Mouse (Mus musculus): Measurements from ENCODE around the gene Trim62. TPM values are rescaled to one million over a fixed set of nuclear protein-coding genes. Genes with fewer than 3 reads are reported as not detected.

Trim62 gene
- polyA plus RNA-seq, 1 experiment from 2014 or later, result 2.1 TPM

DNA sequence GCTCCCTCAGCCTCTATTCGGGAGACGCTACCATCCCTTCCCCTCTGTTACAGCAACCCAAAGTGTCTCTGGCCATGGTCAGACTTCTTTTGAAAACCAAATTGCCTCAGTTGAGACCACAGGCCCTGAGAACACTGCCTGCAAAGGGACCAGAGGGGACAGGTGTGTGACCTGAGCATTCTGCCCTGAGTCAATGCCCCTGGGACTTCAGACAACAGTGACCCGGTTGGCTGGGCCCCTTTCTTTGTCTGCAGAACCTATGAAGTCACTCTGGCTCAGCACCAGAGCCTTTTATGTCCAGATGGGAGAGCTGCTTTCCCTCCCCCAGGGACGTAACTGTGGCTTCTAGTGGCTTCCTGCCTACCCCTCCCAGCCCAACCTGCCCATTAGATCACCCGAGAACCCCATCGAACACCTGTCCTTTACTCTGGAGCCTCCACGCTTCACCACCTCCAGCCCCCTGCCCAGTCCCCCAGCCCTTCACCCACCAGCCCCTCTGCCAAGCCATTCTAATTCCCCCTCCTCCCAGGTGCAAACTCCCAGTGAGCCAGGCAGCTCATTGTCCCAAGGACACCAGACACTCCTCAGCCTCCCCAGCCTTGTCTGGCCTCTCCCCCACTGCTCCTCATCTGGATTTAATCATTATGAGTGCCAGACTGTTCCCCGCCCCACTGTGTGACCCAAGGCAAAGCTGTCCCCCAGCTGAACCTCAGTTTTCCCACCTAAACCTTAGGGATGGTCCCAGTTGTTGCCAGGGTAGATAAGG, 20.8 kb downstream of the Trim62 start:
- Histone ChIP-seq H3K4me3 (ENCODE audit: low read depth, low read length) (no peak overlapping the region), H3K9ac (ENCODE audit: low read depth, low read length) (no peak overlapping the region), H3K4me1 (replicated peaks; ENCODE audit: control insufficient read depth, insufficient read depth, low read length) (no peaks in the 10 kb centered on the region), H3K27me3 (replicated peaks; ENCODE audit: control insufficient read depth, insufficient read depth, low read length) (no peaks in the 10 kb centered on the region), H3K9me3 (ENCODE audit: control insufficient read depth) (no peaks in the 10 kb centered on the region), H3K36me3 (ENCODE audit: control insufficient read depth, insufficient read depth) (no peaks in the 10 kb centered on the region), H3K27ac (ENCODE audit: low read depth, low read length) (no peak overlapping the region), H3K4me2 (replicated peaks; ENCODE audit: low read depth) (no peak overlapping the region)
- WGBS, result 72% methylated on average over 8 of the region's 8 CpGs
- no peak for TF ChIP-seq CTCF (IDR thresholded peaks at IDR 0.05; ENCODE audit: low read depth)
- no peak for ATAC-seq

DNA sequence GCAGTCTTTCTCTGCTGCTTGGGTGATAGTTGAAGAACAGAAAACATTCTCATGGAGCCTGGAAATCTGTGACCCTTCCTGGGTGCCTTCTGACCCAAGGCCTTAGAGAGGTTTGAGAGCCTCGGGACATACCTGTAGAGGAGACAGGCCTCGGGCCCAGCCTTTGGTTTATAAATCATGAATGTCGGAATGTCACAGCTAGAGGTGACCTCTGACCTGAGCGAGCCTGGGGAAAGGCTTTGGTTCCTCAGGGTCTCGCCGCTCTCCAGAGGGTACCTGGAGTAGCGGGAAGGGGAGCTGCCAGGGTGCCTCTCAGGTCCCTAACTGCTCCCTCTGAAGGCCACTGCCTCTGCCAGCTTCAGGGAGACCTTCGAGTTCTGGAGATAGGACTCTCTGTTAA, 21.9 kb downstream of the Trim62 start:
- no peak overlapping the region for H3K9ac ChIP-seq (ENCODE audit: low read depth, low read length)
- no peak for TF ChIP-seq CTCF (IDR thresholded peaks at IDR 0.05; ENCODE audit: low read depth)
- no peak for ATAC-seq
- H3K4me3 ChIP-seq (ENCODE audit: low read depth, low read length), result no peak overlapping the region
- H3K27me3 ChIP-seq (replicated peaks; ENCODE audit: control insufficient read depth, insufficient read depth, low read length), result no peaks in the 10 kb centered on the region
- no peaks in the 10 kb centered on the region for H3K36me3 ChIP-seq (ENCODE audit: control insufficient read depth, insufficient read depth)
- no peaks in the 10 kb centered on the region for H3K4me1 ChIP-seq (replicated peaks; ENCODE audit: control insufficient read depth, insufficient read depth, low read length)
- no peak overlapping the region for H3K27ac ChIP-seq (ENCODE audit: low read depth, low read length)
- H3K4me2 ChIP-seq (replicated peaks; ENCODE audit: low read depth), result no peak overlapping the region
- 41% methylated on average over 8 of the region's 8 CpGs for WGBS
- H3K9me3 ChIP-seq (ENCODE audit: control insufficient read depth), result no peaks in the 10 kb centered on the region

DNA sequence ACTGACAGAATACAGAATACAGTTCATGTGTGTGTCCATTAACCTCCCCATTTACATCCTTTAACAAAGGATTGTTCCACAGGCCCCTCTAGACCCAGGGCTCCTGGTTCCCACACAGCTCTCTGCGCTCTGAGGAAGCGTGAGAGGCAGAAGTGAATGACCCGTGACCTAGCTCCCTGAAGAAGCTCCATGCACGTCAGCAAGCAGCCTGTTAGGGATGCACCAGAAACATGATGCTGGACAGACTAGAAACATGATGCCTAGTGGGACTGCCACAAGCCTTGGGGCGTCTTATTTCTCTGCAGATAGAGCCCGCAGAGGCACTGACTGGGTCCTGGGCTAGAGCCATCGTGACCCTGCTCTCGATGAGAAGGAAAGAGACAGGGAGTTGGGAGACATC, 23.4 kb downstream of the Trim62 start:
- no peaks in the 10 kb centered on the region for H3K36me3 ChIP-seq (ENCODE audit: control insufficient read depth, insufficient read depth)
- no peaks in the 10 kb centered on the region for H3K27me3 ChIP-seq (replicated peaks; ENCODE audit: control insufficient read depth, insufficient read depth, low read length)
- H3K27ac ChIP-seq (ENCODE audit: low read depth, low read length), result no peak overlapping the region
- H3K9me3 ChIP-seq (ENCODE audit: control insufficient read depth), result no peaks in the 10 kb centered on the region
- no peak overlapping the region for H3K9ac ChIP-seq (ENCODE audit: low read depth, low read length)
- no peak for TF ChIP-seq CTCF (IDR thresholded peaks at IDR 0.05; ENCODE audit: low read depth)
- H3K4me2 ChIP-seq (replicated peaks; ENCODE audit: low read depth), result no peak overlapping the region
- no peak for ATAC-seq
- whole genome bisulfite sequencing, result 76% methylated on average over 8 of the region's 8 CpGs
- H3K4me3 ChIP-seq (ENCODE audit: low read depth, low read length), result no peak overlapping the region
- H3K4me1 ChIP-seq (replicated peaks; ENCODE audit: control insufficient read depth, insufficient read depth, low read length), result no peaks in the 10 kb centered on the region

DNA sequence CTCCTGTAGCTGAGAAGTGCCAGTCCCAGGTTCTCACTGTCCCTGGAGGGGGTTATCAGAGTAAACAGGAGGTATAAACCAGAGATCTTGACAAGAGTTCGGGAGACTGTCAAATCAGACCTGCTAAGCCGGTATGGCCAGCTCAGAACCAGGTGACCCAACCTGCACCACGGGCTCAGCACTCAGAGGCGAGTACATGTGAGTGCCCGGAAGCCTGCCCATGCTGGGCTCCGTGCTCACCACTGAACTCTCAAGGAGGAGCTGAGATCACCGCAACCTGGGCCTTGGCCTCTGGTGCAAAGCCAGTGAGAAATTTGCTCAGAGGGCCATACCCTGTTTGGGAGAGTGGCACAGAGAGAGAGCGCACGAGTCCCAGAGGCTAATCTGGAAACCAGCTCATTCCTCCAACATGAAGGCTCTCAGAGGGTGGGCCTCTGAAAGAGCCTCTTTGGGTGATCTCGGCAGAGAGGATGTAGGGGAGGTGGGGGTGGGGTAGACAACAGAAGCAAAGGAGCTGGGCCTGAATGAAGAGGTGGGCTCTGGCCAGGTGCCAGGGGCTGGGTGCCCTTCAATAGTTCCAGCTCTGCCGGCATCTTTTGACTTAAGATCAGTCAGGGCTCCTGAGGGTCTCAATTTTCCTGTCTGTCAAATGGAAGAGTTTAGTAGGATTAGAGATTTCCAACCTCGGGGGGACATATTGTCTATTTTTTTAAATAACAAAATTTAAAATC, 24.0 kb downstream of the Trim62 start:
- no peaks in the 10 kb centered on the region for H3K27me3 ChIP-seq (replicated peaks; ENCODE audit: control insufficient read depth, insufficient read depth, low read length)
- TF ChIP-seq CTCF (IDR thresholded peaks at IDR 0.05; ENCODE audit: low read depth), result no peak
- WGBS, result 58% methylated on average over 12 of the region's 12 CpGs
- H3K4me1 ChIP-seq (replicated peaks; ENCODE audit: control insufficient read depth, insufficient read depth, low read length), result no peaks in the 10 kb centered on the region
- no peak overlapping the region for H3K4me3 ChIP-seq (ENCODE audit: low read depth, low read length)
- no peak overlapping the region for H3K27ac ChIP-seq (ENCODE audit: low read depth, low read length)
- no peaks in the 10 kb centered on the region for H3K9me3 ChIP-seq (ENCODE audit: control insufficient read depth)
- H3K9ac ChIP-seq (ENCODE audit: low read depth, low read length), result no peak overlapping the region
- no peaks in the 10 kb centered on the region for H3K36me3 ChIP-seq (ENCODE audit: control insufficient read depth, insufficient read depth)
- no peak overlapping the region for H3K4me2 ChIP-seq (replicated peaks; ENCODE audit: low read depth)
- ATAC-seq, result no peak

DNA sequence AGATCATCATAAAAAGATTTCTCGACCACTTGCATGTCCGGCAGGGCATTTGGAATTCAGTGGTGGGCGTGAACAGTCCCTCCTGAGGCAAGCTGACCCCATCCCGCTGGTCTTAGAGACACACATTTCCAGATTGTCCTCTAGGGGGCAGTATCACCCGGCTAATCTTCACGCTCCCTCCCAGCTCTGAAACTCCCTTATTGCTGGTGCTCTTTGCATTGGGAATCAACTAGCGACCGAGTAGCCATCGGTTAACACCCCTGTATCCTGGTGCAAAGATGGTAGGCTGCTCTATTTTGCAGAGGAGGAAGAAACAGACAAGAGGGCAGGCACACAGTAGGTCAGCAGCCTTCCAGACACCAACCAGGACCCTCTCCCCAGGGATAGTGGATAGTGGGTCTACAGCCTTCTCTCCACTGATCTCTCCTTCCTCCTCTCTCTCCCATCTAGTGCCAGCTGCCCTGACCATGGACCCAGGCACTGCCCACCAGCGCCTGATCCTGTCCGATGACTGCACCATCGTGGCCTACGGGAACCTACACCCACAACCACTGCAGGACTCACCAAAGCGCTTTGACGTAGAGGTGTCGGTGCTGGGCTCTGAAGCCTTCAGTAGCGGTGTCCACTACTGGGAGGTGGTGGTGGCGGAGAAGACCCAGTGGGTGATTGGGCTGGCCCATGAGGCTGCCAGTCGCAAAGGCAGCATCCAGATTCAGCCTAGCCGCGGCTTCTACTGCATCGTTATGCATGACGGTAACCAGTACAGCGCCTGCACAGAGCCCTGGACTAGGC, 25.4 kb downstream of the Trim62 start:
- ATAC-seq, result no peak
- H3K4me2 ChIP-seq (replicated peaks; ENCODE audit: low read depth), result no peak overlapping the region
- no peaks in the 10 kb centered on the region for H3K27me3 ChIP-seq (replicated peaks; ENCODE audit: control insufficient read depth, insufficient read depth, low read length)
- H3K4me1 ChIP-seq (replicated peaks; ENCODE audit: control insufficient read depth, insufficient read depth, low read length), result no peaks in the 10 kb centered on the region
- H3K9ac ChIP-seq (ENCODE audit: low read depth, low read length), result no peak overlapping the region
- no peaks in the 10 kb centered on the region for H3K36me3 ChIP-seq (ENCODE audit: control insufficient read depth, insufficient read depth)
- H3K9me3 ChIP-seq (ENCODE audit: control insufficient read depth), result no peaks in the 10 kb centered on the region
- peak; percentile 88 for TF ChIP-seq CTCF (IDR thresholded peaks at IDR 0.05; ENCODE audit: low read depth)
- no peak overlapping the region for H3K27ac ChIP-seq (ENCODE audit: low read depth, low read length)
- 62% methylated on average over 24 of the region's 24 CpGs for WGBS
- H3K4me3 ChIP-seq (ENCODE audit: low read depth, low read length), result no peak overlapping the region

DNA sequence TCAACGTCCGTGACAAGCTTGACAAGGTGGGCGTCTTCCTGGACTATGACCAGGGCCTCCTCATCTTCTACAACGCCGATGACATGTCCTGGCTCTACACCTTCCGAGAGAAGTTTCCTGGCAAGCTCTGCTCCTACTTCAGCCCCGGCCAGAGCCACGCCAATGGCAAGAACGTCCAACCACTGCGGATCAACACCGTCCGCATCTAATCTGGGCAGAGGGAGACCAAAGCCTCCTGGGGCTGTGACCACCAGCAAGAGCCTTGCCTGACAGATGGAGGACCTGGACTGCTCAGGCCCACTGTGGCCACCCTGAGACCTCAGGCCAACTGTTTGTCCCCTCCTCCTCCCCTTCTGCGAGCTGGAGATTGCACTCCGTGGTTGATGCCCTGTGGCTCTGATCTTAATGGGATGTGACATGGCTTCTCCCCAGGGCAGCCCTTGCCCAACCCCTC, 26.0 kb downstream of the Trim62 start:
- Histone ChIP-seq H3K9ac (ENCODE audit: low read depth, low read length) (no peak overlapping the region), H3K4me2 (replicated peaks; ENCODE audit: low read depth) (no peak overlapping the region), H3K9me3 (ENCODE audit: control insufficient read depth) (no peaks in the 10 kb centered on the region), H3K36me3 (ENCODE audit: control insufficient read depth, insufficient read depth) (no peaks in the 10 kb centered on the region), H3K27ac (ENCODE audit: low read depth, low read length) (no peak overlapping the region), H3K4me3 (ENCODE audit: low read depth, low read length) (no peak overlapping the region), H3K27me3 (replicated peaks; ENCODE audit: control insufficient read depth, insufficient read depth, low read length) (no peaks in the 10 kb centered on the region), H3K4me1 (replicated peaks; ENCODE audit: control insufficient read depth, insufficient read depth, low read length) (no peaks in the 10 kb centered on the region)
- no peak for TF ChIP-seq CTCF (IDR thresholded peaks at IDR 0.05; ENCODE audit: low read depth)
- ATAC-seq, result no peak
- 89% methylated on average over 14 of the region's 14 CpGs for WGBS

All from intestine, postnatal 0 days (tissue).